Mouse (Mus musculus) neural tube, embryonic 14.5 days (tissue): ENCODE data around the gene Cacna1h. TPM values are rescaled to one million over a fixed set of nuclear protein-coding genes. Genes with fewer than 3 reads are reported as not detected.

Experiments used
- ATAC-seq: fragments of 200-750 bp; cut with Nextera tagmentation; 2 replicates; pipeline ENCODE4 v1.8.0; 2017; ENCODE audit warnings: low read depth, mild to moderate bottlenecking, moderate TSS enrichment, moderate library complexity
- H3K27ac ChIP-seq: fragments of 300-500 bp; sonication (generic); 2 replicates; pipeline ENCODE4 v1.5.1; 2014; ENCODE audit warnings: low read depth, mild to moderate bottlenecking, control low read depth, low read length, moderate library complexity, mixed read lengths
- H3K27me3 ChIP-seq: fragments of 300-500 bp; sonication (generic); 2 replicates; pipeline ENCODE4 v1.6.1; 2014; ENCODE audit warnings: low read length; ENCODE audit not compliant: control insufficient read depth, insufficient read depth
- H3K36me3 ChIP-seq: fragments of 300-500 bp; sonication (generic); 2 replicates; pipeline ENCODE4 v1.6.1; 2014; ENCODE audit warnings: low read length, mixed read lengths; ENCODE audit not compliant: control insufficient read depth, insufficient read depth
- H3K4me1 ChIP-seq: fragments of 300-500 bp; sonication (generic); 2 replicates; pipeline ENCODE4 v1.6.1; 2014; ENCODE audit warnings: low read length; ENCODE audit not compliant: control insufficient read depth, insufficient read depth
- H3K4me2 ChIP-seq: fragments of 300-500 bp; sonication (generic); 2 replicates; pipeline ENCODE4 v1.6.1; 2014; ENCODE audit warnings: mild to moderate bottlenecking, low read depth, low read length, control low read depth
- H3K4me3 ChIP-seq: fragments of 300-500 bp; sonication (generic); 2 replicates; pipeline ENCODE4 v1.5.1; 2014; ENCODE audit warnings: low read depth, low read length, control low read depth, mixed read lengths
- H3K9ac ChIP-seq: fragments of 300-500 bp; sonication (generic); replicated peaks from 2 replicates; pipeline ENCODE4 v1.6.1; 2014; ENCODE audit warnings: low read depth, mild to moderate bottlenecking, control low read depth, low read length, mixed read lengths
- H3K9me3 ChIP-seq: fragments of 300-500 bp; sonication (generic); 2 replicates; pipeline ENCODE4 v1.6.1; 2016; ENCODE audit warnings: low read length; ENCODE audit not compliant: control insufficient read depth
- WGBS: fragments of 180-500 bp; shearing (Covaris S2); extraction: QIAGEN DNeasy Blood & Tissue Kit; methylation state at CpG from one replicate; pipeline ENCODE4 v1.1.7; 2014; 5-methylcytosine and 5-hydroxymethylcytosine counted together
- polyA plus RNA-seq: library from polyadenylated mRNA; unstranded; fragments of >200 nt; fragmentation: Nextera tagmentation; extraction: Ambion mirVana; gene quantifications from 2 replicates; pipeline ENCODE4 v1.2.1, GENCODE M21; 2014

The Cacna1h gene
- polyA plus RNA-seq, 1 experiment from 2014 or later: 12.3 TPM

GRCm38 (mm10) chr17:25416219-25416618 lies 17.4 kb downstream of the Cacna1h start:
- no peak overlapping the region for H3K4me2 ChIP-seq
- H3K9me3 ChIP-seq: no peaks in the 10 kb centered on the region
- H3K36me3 ChIP-seq: no peaks in the 10 kb centered on the region
- H3K4me1 ChIP-seq: peaks cover 35% of the 10 kb centered on the region
- no peak overlapping the region for H3K4me3 ChIP-seq
- 20% methylated on average over 3 of the region's 3 CpGs for WGBS
- H3K27me3 ChIP-seq: no peaks in the 10 kb centered on the region
- no peak overlapping the region for H3K9ac ChIP-seq
- no peak overlapping the region for H3K27ac ChIP-seq
- no peak for ATAC-seq

GRCm38 (mm10) chr17:25415421-25415913 lies 18.1 kb downstream of the Cacna1h start:
- no peaks in the 10 kb centered on the region for H3K27me3 ChIP-seq
- H3K36me3 ChIP-seq: no peaks in the 10 kb centered on the region
- no peak overlapping the region for H3K4me3 ChIP-seq
- no peak overlapping the region for H3K9ac ChIP-seq
- peak; percentile 6; the same call in 1 of the 2 replicates for ATAC-seq
- peaks cover 41% of the 10 kb centered on the region for H3K4me1 ChIP-seq
- H3K27ac ChIP-seq: no peak overlapping the region
- WGBS: 6% methylated on average over 5 of the region's 6 CpGs
- no peak overlapping the region for H3K4me2 ChIP-seq
- H3K9me3 ChIP-seq: no peaks in the 10 kb centered on the region

- Histone ChIP-seq H3K27me3 (no peaks in the 10 kb centered on the region), H3K9me3 (no peaks in the 10 kb centered on the region), H3K36me3 (no peaks in the 10 kb centered on the region), H3K9ac (0 out of 2 replicates have a peak overlapping the region, but pooled peaks have one; percentile 8), H3K27ac (no peak overlapping the region), H3K4me3 (no peak overlapping the region), H3K4me1 (peaks cover 44% of the 10 kb centered on the region), H3K4me2 (no peak overlapping the region)
- WGBS: 41% methylated on average over 3 of the region's 3 CpGs
- ATAC-seq: no peak
These were observed 18.7 kb downstream of the Cacna1h start for GRCm38 (mm10) chr17:25414917-25415316.

- H3K4me1 ChIP-seq: peaks cover 44% of the 10 kb centered on the region
- H3K9me3 ChIP-seq: no peaks in the 10 kb centered on the region
- no peak overlapping the region for H3K4me2 ChIP-seq
- no peaks in the 10 kb centered on the region for H3K27me3 ChIP-seq
- no peak overlapping the region for H3K4me3 ChIP-seq
- 63% methylated on average over 4 of the region's 4 CpGs for WGBS
- H3K9ac ChIP-seq: no peak overlapping the region
- ATAC-seq: no peak
- H3K36me3 ChIP-seq: no peaks in the 10 kb centered on the region
- H3K27ac ChIP-seq: no peak overlapping the region
These were observed 19.4 kb downstream of the Cacna1h start for GRCm38 (mm10) chr17:25414209-25414608.

DNA sequence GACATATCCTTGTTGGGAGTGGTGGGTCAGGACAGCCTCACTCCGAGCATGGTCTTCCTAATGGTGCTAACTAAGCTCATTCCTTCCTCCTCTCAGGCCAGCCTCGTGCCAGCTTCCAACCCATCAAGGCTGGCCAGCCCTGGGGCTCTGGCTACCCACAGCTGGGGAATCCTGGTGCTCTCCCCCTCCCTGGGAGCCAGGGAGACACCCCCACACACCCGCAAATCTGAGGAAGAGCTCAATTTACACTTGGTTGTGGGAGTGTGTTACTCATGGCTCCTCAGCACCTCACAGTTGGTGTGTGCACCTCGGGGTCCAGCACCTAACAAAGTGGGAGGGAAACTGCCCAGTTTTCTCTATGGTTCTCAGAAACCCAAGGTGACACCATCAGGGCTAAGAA lies 22.3 kb downstream of the Cacna1h start:
- H3K9ac ChIP-seq: 0 out of 2 replicates have a peak overlapping the region, but pooled peaks have one; percentile 12
- H3K9me3 ChIP-seq: no peaks in the 10 kb centered on the region
- no peaks in the 10 kb centered on the region for H3K36me3 ChIP-seq
- WGBS: 65% methylated on average over 4 of the region's 4 CpGs
- no peak overlapping the region for H3K4me3 ChIP-seq
- ATAC-seq: no peak
- H3K27me3 ChIP-seq: no peaks in the 10 kb centered on the region
- H3K27ac ChIP-seq: peak overlapping the region; percentile 60; the same call in 1 of the 2 replicates
- peaks cover 44% of the 10 kb centered on the region for H3K4me1 ChIP-seq
- no peak overlapping the region for H3K4me2 ChIP-seq

DNA sequence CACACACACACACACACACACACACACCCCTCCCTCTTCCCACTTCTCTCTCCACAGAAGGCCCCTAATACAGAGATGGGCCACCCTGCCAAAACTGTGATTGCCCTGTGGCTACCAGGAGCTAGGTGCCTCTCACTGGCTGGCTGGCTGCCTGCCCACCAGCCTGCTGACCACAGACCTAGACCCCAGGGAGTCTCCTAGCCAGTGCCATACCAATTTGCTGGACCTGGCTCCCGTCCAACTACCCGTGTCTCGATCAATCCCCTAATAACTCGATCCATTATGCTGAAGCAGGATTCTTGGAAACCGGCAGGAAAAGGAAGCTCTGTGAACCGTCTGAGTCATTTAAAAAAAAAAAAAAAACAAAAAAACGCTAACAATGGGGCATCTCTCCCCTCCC lies 22.8 kb downstream of the Cacna1h start:
- Histone ChIP-seq H3K4me1 (peaks cover 44% of the 10 kb centered on the region), H3K27me3 (no peaks in the 10 kb centered on the region), H3K27ac (peak overlapping the region; percentile 60; the same call in 1 of the 2 replicates), H3K36me3 (no peaks in the 10 kb centered on the region), H3K4me3 (no peak overlapping the region), H3K9me3 (no peaks in the 10 kb centered on the region), H3K9ac (no peak overlapping the region), H3K4me2 (no peak overlapping the region)
- ATAC-seq: no peak
- 25% methylated on average over 7 of the region's 7 CpGs for WGBS

DNA sequence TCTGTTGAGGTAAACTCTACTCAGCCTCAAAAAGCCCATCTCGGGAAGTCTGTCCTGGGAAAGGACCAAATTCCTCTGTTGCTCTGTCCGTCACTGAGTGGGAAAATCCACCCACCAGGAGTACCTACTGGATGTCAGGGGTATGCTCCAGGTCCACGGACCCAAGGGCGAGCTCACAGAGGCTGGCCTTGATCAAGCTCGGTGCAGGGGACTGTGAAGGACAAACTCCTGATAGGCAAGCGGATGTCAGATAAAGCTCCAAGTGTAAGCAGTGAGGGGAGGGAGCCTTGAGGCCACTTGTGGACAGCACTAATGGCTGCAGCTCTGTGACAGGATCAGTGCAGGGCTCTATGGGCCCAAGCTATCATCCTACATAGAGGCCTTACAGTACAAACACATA lies 23.4 kb downstream of the Cacna1h start:
- no peak for ATAC-seq
- Histone ChIP-seq H3K4me3 (no peak overlapping the region), H3K9me3 (no peaks in the 10 kb centered on the region), H3K27me3 (no peaks in the 10 kb centered on the region), H3K9ac (no peak overlapping the region), H3K4me2 (no peak overlapping the region), H3K4me1 (peaks cover 44% of the 10 kb centered on the region), H3K36me3 (no peaks in the 10 kb centered on the region), H3K27ac (peak overlapping the region; percentile 60; the same call in 1 of the 2 replicates)
- 78% methylated on average over 6 of the region's 6 CpGs for WGBS

GRCm38 (mm10) chr17:25409621-25410020 lies 24.0 kb downstream of the Cacna1h start:
- H3K9ac ChIP-seq: no peak overlapping the region
- 55% methylated on average over 7 of the region's 7 CpGs for WGBS

DNA sequence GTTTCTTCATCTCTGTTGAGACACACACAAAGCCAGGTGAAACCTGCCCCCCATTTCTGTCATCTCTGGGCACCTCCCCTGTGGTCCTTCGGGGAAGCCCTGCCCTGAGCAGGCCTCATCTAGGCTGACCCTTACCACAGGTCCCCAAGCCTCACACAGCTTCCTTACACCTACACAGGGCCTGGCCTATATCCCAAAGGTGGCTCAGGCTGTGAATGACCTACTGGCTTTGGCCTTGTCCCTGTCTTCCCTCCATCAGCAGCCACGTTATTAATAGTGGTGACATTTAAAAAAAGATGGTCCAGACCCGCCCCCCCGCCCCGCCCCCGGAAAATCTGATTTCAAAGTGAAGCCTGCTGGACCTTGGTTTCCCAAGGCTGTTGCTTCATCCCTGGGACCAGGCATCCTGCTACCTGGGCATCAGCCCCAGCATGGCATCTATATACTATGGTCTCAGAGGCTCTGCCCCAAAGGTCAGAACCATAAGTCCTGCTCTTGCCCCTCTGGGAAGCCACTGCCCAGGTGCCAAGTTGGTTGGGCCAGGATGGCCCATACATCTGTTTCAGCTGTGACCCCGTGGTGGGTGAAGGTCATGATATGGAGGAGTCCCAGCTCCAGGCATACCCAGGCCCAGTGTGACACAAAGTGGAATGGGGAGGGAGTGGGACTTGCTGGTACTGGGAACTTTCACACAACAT lies 25.1 kb downstream of the Cacna1h start:
- no peaks in the 10 kb centered on the region for H3K36me3 ChIP-seq
- no peak overlapping the region for H3K4me3 ChIP-seq
- H3K27ac ChIP-seq: no peak overlapping the region
- H3K9ac ChIP-seq: no peak overlapping the region
- ATAC-seq: no peak
- no peaks in the 10 kb centered on the region for H3K9me3 ChIP-seq
- H3K27me3 ChIP-seq: no peaks in the 10 kb centered on the region
- peaks cover 55% of the 10 kb centered on the region for H3K4me1 ChIP-seq
- 81% methylated on average over 7 of the region's 7 CpGs for WGBS
- no peak overlapping the region for H3K4me2 ChIP-seq

More at GRCm38 (mm10) chr17:25409621-25410020, 24.0 kb downstream of the Cacna1h start:
- no peaks in the 10 kb centered on the region for H3K9me3 ChIP-seq
- ATAC-seq: no peak
- peaks cover 45% of the 10 kb centered on the region for H3K4me1 ChIP-seq
- H3K27ac ChIP-seq: peak overlapping the region; percentile 60
- H3K4me2 ChIP-seq: no peak overlapping the region
- H3K36me3 ChIP-seq: no peaks in the 10 kb centered on the region
- no peak overlapping the region for H3K4me3 ChIP-seq
- no peaks in the 10 kb centered on the region for H3K27me3 ChIP-seq
